Mouse (Mus musculus) stomach, postnatal 0 days (tissue): ENCODE data around the gene Gm10073. TPM values are rescaled to one million over a fixed set of nuclear protein-coding genes. Genes with fewer than 3 reads are reported as not detected.

Experiments used
- ATAC-seq: fragments of 200-750 bp; cut with Nextera tagmentation; 2 replicates; pipeline ENCODE4 v1.8.0; 2017; ENCODE audit not compliant: low FRiP score, low TSS enrichment
- DNase-seq: peaks from one replicate; pipeline ENCODE4 v3.0.0-alpha.2; 2016; ENCODE audit warnings: low spot score
- H3K27ac ChIP-seq: fragments of 300-500 bp; sonication (generic); replicated peaks from 2 replicates; pipeline ENCODE4 v1.5.1; 2014; ENCODE audit warnings: mild to moderate bottlenecking, control low read depth
- H3K27me3 ChIP-seq: fragments of 300-500 bp; sonication (generic); 2 replicates; pipeline ENCODE4 v1.6.1; 2014; ENCODE audit warnings: low read length; ENCODE audit not compliant: control insufficient read depth, insufficient read depth
- H3K36me3 ChIP-seq: fragments of 300-500 bp; sonication (generic); 2 replicates; pipeline ENCODE4 v1.6.1; 2014; ENCODE audit warnings: low read length, mixed read lengths; ENCODE audit not compliant: control insufficient read depth, insufficient read depth
- H3K4me1 ChIP-seq: fragments of 300-500 bp; sonication (generic); replicated peaks from 2 replicates; pipeline ENCODE4 v1.6.1; 2014; ENCODE audit warnings: antibody characterized with exemption; ENCODE audit not compliant: control insufficient read depth, insufficient read depth
- H3K4me2 ChIP-seq: fragments of 300-500 bp; sonication (generic); replicated peaks from 2 replicates; pipeline ENCODE4 v1.6.1; 2014; ENCODE audit warnings: low read depth, mild to moderate bottlenecking, control low read depth, moderate library complexity
- H3K4me3 ChIP-seq: fragments of 300-500 bp; sonication (generic); 2 replicates; pipeline ENCODE4 v1.5.1; 2014; ENCODE audit warnings: low read depth, low read length, control low read depth
- H3K9ac ChIP-seq: fragments of 300-500 bp; sonication (generic); 2 replicates; pipeline ENCODE4 v1.6.1; 2014; ENCODE audit warnings: mild to moderate bottlenecking, low read length, control low read depth, mixed read lengths
- H3K9me3 ChIP-seq: fragments of 300-500 bp; sonication (generic); 2 replicates; pipeline ENCODE4 v1.6.1; 2016; ENCODE audit warnings: low read length; ENCODE audit not compliant: control insufficient read depth
- CTCF ChIP-seq: IDR thresholded peaks from 2 replicates; pipeline ENCODE4 v1.5.1; 2016; ENCODE audit warnings: antibody characterized with exemption, low read depth, mild to moderate bottlenecking, moderate library complexity
- EP300 ChIP-seq: optimal IDR thresholded peaks from 2 replicates; pipeline ENCODE3; 2016; ENCODE audit warnings: antibody characterized with exemption
- WGBS: fragments of 180-500 bp; shearing (Covaris S2); extraction: QIAGEN DNeasy Blood & Tissue Kit; methylation state at CpG from one replicate; pipeline ENCODE4 v1.1.7; 2014; 5-methylcytosine and 5-hydroxymethylcytosine counted together
- polyA plus RNA-seq: library from polyadenylated mRNA; unstranded; fragments of >200 nt; fragmentation: Nextera tagmentation; extraction: Ambion mirVana; gene quantifications from 2 replicates; pipeline ENCODE4 v1.2.1, GENCODE M21; 2015

Gene Gm10073
- polyA plus RNA-seq, 1 experiment from 2014 or later = 14.2 TPM

DNA sequence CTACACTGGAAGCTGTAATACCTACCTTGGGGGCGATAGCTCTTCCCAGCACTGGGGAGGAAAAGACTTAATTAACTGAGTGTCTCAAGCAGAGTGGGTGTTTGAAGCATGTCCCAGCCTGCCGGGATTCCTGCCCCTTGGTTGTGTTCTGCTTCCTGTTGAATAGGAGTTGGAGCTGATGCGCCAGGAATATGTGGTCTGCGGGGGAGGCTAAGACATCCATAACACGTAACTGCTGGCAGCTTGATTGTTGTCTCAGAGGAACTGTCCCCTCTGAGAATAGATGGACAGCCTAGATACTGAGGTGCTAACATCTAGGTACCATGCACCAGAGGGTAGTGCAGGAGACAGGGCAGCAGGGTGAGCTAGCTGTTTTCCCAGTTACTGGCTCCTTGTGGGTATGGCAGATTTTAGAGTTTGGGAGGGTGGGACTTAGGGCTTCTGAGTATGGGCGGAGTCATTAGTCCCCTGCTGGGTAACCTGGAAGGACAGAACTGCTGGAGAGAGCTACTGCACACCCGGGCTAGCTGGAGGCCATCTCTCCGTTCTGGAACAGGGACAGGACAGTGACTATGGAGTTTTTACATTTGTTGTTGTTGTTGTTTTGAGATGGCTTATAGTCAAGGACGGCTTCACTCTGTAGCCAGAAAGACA lies 44.5 kb downstream of the Gm10073 start:
- Histone ChIP-seq H3K9me3 (no peaks in the 10 kb centered on the region), H3K4me2 (no peak overlapping the region), H3K4me1 (no peaks in the 10 kb centered on the region), H3K4me3 (no peak overlapping the region), H3K36me3 (no peaks in the 10 kb centered on the region), H3K27ac (no peak overlapping the region), H3K27me3 (no peaks in the 10 kb centered on the region), H3K9ac (no peak overlapping the region)
- DNase-seq (no peak), ATAC-seq (no peak)
- 73% methylated on average over 9 of the region's 9 CpGs for WGBS
- TF ChIP-seq CTCF (no peak), EP300 (no peak)

- Histone ChIP-seq H3K27ac (no peak overlapping the region; the same call in 1 of the 2 replicates), H3K27me3 (no peaks in the 10 kb centered on the region), H3K4me2 (no peak overlapping the region), H3K36me3 (no peaks in the 10 kb centered on the region), H3K4me1 (no peaks in the 10 kb centered on the region), H3K9me3 (no peaks in the 10 kb centered on the region), H3K4me3 (no peak overlapping the region), H3K9ac (no peak overlapping the region)
- TF ChIP-seq EP300 = no peak
- TF ChIP-seq CTCF = peak; percentile 73
- WGBS = 85% methylated on average over 9 of the region's 9 CpGs
- no peak for DNase-seq
- no peak; the same call in none of the 2 replicates for ATAC-seq
Observed at GRCm38 (mm10) chr8:106527241-106528036, 45.8 kb downstream of the Gm10073 start.

GRCm38 (mm10) chr8:106526725-106527124 lies 46.5 kb downstream of the Gm10073 start:
- Histone ChIP-seq H3K4me2 (no peak overlapping the region), H3K27me3 (no peaks in the 10 kb centered on the region), H3K4me1 (no peaks in the 10 kb centered on the region), H3K9me3 (no peaks in the 10 kb centered on the region), H3K27ac (no peak overlapping the region; the same call in 1 of the 2 replicates), H3K9ac (no peak overlapping the region), H3K36me3 (no peaks in the 10 kb centered on the region), H3K4me3 (no peak overlapping the region)
- no peak for ATAC-seq
- TF ChIP-seq EP300 = no peak
- no peak for TF ChIP-seq CTCF
- DNase-seq = no peak
- WGBS = 52% methylated on average over 6 of the region's 6 CpGs

Other genes with a start within 250 kb of the Gm10073 start
- gene Smpd3, start 235.5 kb downstream of the Gm10073 start, polyA plus RNA-seq = 47.6 and 47.7 TPM in 2 replicates
- gene Zfp90, start 158.1 kb downstream of the Gm10073 start, polyA plus RNA-seq = 8.6 and 8.8 TPM in 2 replicates
- not detected in 2 replicates for gene 6030452D12Rik, start 72.9 kb downstream of the Gm10073 start, polyA plus RNA-seq
- gene Cdh3, start 62.6 kb downstream of the Gm10073 start, polyA plus RNA-seq = 8.0 and 8.1 TPM in 2 replicates
- gene Cdh1, start 29.9 kb upstream of the Gm10073 start, polyA plus RNA-seq = 118 and 131 TPM in 2 replicates
- gene Tango6, start 109.6 kb upstream of the Gm10073 start, polyA plus RNA-seq = 3.0 and 3.1 TPM in 2 replicates